Mouse (Mus musculus): ENCODE data around the gene Plpp1.
A peak's percentile ranks its signal among the peaks of the same experiment; 100 is the strongest.

Plpp1 gene

GRCm38 (mm10) chr13:112800597-112801380 is at the start of gene Plpp1:
TSS of gene Plpp1 (plus strand) at chr13:112800792.
- peak; percentile 89 for DNase-seq (ENCODE audit: low read depth, low spot score)

GRCm38 (mm10) chr13:112751454-112752308 is 48.9 kb upstream of the Plpp1 start:
- no peak for DNase-seq (ENCODE audit: low read depth, low spot score)

- no peak for DNase-seq (ENCODE audit: low read depth, low spot score)
These were observed 48.1 kb upstream of the Plpp1 start for GRCm38 (mm10) chr13:112752309-112752975.

GRCm38 (mm10) chr13:112753522-112753921 is 47.1 kb upstream of the Plpp1 start:
- no peak for DNase-seq (ENCODE audit: low read depth, low spot score)

- no peak for DNase-seq (ENCODE audit: low read depth, low spot score)
These were observed 45.7 kb upstream of the Plpp1 start for GRCm38 (mm10) chr13:112754871-112755270.

- no peak for DNase-seq (ENCODE audit: low read depth, low spot score)
These were observed 45.0 kb upstream of the Plpp1 start for GRCm38 (mm10) chr13:112755507-112756010.

GRCm38 (mm10) chr13:112757395-112757794 is 43.2 kb upstream of the Plpp1 start:
- DNase-seq (ENCODE audit: low read depth, low spot score) = no peak

GRCm38 (mm10) chr13:112758546-112759090 is 42.0 kb upstream of the Plpp1 start:
- DNase-seq (ENCODE audit: low read depth, low spot score) = no peak

GRCm38 (mm10) chr13:112759364-112759763 is 41.2 kb upstream of the Plpp1 start:
- no peak for DNase-seq (ENCODE audit: low read depth, low spot score)

- DNase-seq (ENCODE audit: low read depth, low spot score) = no peak
These were observed 40.6 kb upstream of the Plpp1 start for GRCm38 (mm10) chr13:112759777-112760537.

GRCm38 (mm10) chr13:112760538-112760881 is 40.1 kb upstream of the Plpp1 start:
- DNase-seq (ENCODE audit: low read depth, low spot score) = no peak

GRCm38 (mm10) chr13:112761787-112762186 is 38.8 kb upstream of the Plpp1 start:
- DNase-seq (ENCODE audit: low read depth, low spot score) = no peak

GRCm38 (mm10) chr13:112762548-112762947 is 38.0 kb upstream of the Plpp1 start:
- DNase-seq (ENCODE audit: low read depth, low spot score) = no peak

GRCm38 (mm10) chr13:112763531-112764091 is 37.0 kb upstream of the Plpp1 start:
- DNase-seq (ENCODE audit: low read depth, low spot score) = no peak

GRCm38 (mm10) chr13:112764556-112764955 is 36.0 kb upstream of the Plpp1 start:
- DNase-seq (ENCODE audit: low read depth, low spot score) = no peak

GRCm38 (mm10) chr13:112765654-112766053 is 34.9 kb upstream of the Plpp1 start:
- no peak for DNase-seq (ENCODE audit: low read depth, low spot score)

GRCm38 (mm10) chr13:112770528-112771328 is 29.9 kb upstream of the Plpp1 start:
- no peak for DNase-seq (ENCODE audit: low read depth, low spot score)

GRCm38 (mm10) chr13:112771447-112772208 is 29.0 kb upstream of the Plpp1 start:
- DNase-seq (ENCODE audit: low read depth, low spot score) = no peak

- no peak for DNase-seq (ENCODE audit: low read depth, low spot score)
These were observed 28.3 kb upstream of the Plpp1 start for GRCm38 (mm10) chr13:112772252-112772651.

Measured in embryo, embryonic 11.5 days (tissue).